In genomic region chr14:52014271-52014760, GRCm38 (mm10) we compare ENCODE assay signal across 8 mouse cellular contexts. TPM values are rescaled to one million over a fixed set of nuclear protein-coding genes. Genes with fewer than 3 reads are reported as not detected.
A peak's percentile ranks its signal among the peaks of the same experiment; 100 is the strongest.
DNase-seq lines count a peak whose midpoint lies in the region; ATAC-seq and TF ChIP-seq lines count a peak whose summit lies in the region.

No protein-coding gene starts in this region.

- DNase-seq in layer of hippocampus, adult 2 months (ENCODE audit: low spot score in 2 of 2): no peak
- DNase-seq in layer of hippocampus, adult 11-12 months (ENCODE audit: low spot score): no peak
- DNase-seq in induced T-regulatory cell, adult 2 months (ENCODE audit: low read depth): peak; percentile 56
- peak; percentile 38 for DNase-seq in neural tube, embryonic 10.5 days (ENCODE audit: extremely low spot score, low spot score)
- no peak for DNase-seq in adrenal gland, postnatal 36 days

- H3K36me3 ChIP-seq in embryonic facial prominence, embryonic 15.5 days: no peaks in the 10 kb centered on the region

- 0 out of 2 replicates have a peak, but pooled peaks have one; percentile 16 for ATAC-seq in embryonic facial prominence, embryonic 15.5 days (ENCODE audit: insufficient number of reproducible peaks, low FRiP score, low TSS enrichment, low read depth)
- no peak for ATAC-seq in granulocyte monocyte progenitor cell, adult 5-6 weeks (replicated peaks; ENCODE audit: poor library complexity, severe bottlenecking)
- no peak for ATAC-seq in erythroid progenitor cell, adult 5-6 weeks (replicated peaks; ENCODE audit: low FRiP score, poor library complexity, severe bottlenecking)

- 0% methylated on average over 11 of the region's 80 CpGs for WGBS in embryonic facial prominence, embryonic 15.5 days

- H3K27ac ChIP-seq in layer of hippocampus, adult 2 months: peak overlapping the region; percentile 92
- H3K27ac ChIP-seq in embryonic facial prominence, embryonic 15.5 days (replicated peaks): peak overlapping the region; percentile 91

- TF ChIP-seq CTCF in layer of hippocampus, adult 2 months (conservative IDR thresholded peaks at IDR 0.05): no peak

- peaks cover 54% of the 10 kb centered on the region for H3K4me1 ChIP-seq in embryonic facial prominence, embryonic 15.5 days

- H3K9me3 ChIP-seq in embryonic facial prominence, embryonic 15.5 days (replicated peaks): no peaks in the 10 kb centered on the region

- peak overlapping the region; percentile 61 for H3K4me2 ChIP-seq in embryonic facial prominence, embryonic 15.5 days (replicated peaks)

- H3K27me3 ChIP-seq in embryonic facial prominence, embryonic 15.5 days: no peaks in the 10 kb centered on the region

- H3K4me3 ChIP-seq in layer of hippocampus, adult 2 months: peak overlapping the region; percentile 69
- peak overlapping the region; percentile 67 for H3K4me3 ChIP-seq in embryonic facial prominence, embryonic 15.5 days (replicated peaks)

- peak overlapping the region; percentile 53 for H3K9ac ChIP-seq in embryonic facial prominence, embryonic 15.5 days

RNA-seq across cellular contexts. Expression of gene Tmem253, which starts 1.1 kb away (rescaled TPM):
- 1 to 10 TPM in 1 of 2 experiments, under 1 TPM in 1; 0.34 to 1.4 TPM for total RNA-seq in layer of hippocampus, adult 2 months (2021)
- polyA plus RNA-seq in embryonic facial prominence, embryonic 15.5 days (2015; fragmentation: Nextera tagmentation; extraction: Ambion mirVana): 0.53 and 0.60 TPM in 2 replicates
- not detected in 2 replicates for total RNA-seq in granulocyte monocyte progenitor cell, adult 5-6 weeks (2014; fragmentation: Nextera tagmentation)
- not detected in 2 replicates for total RNA-seq in granulocyte monocyte progenitor cell, adult 5-6 weeks (2017)
- 1 to 10 TPM; 1.7 to 2.5 TPM for total RNA-seq in adrenal gland, postnatal 36 days (2021)
- total RNA-seq in erythroid progenitor cell, adult 5-6 weeks (2015; ENCODE audit: low replicate concordance): 6.5 TPM in 1 of 2 replicates, not detected in the other
- total RNA-seq in erythroid progenitor cell, adult 5-6 weeks (2017; ENCODE audit: low replicate concordance): 0.15 TPM in 1 of 2 replicates, not detected in the other

RNA-seq across cellular contexts. Expression of gene Zfp219, which starts 6.2 kb away (rescaled TPM):
- total RNA-seq in layer of hippocampus, adult 2 months (2021): 10 to 100 TPM; 46.5 to 46.8 TPM
- polyA plus RNA-seq in embryonic facial prominence, embryonic 15.5 days (2015; fragmentation: Nextera tagmentation; extraction: Ambion mirVana): 33.7 and 33.8 TPM in 2 replicates
- total RNA-seq in granulocyte monocyte progenitor cell, adult 5-6 weeks (2014; fragmentation: Nextera tagmentation): 11.3 and 20.1 TPM in 2 replicates
- 13.6 and 17.0 TPM in 2 replicates for total RNA-seq in granulocyte monocyte progenitor cell, adult 5-6 weeks (2017)
- 10 to 100 TPM; 51.9 to 62.1 TPM for total RNA-seq in adrenal gland, postnatal 36 days (2021)
- total RNA-seq in erythroid progenitor cell, adult 5-6 weeks (2015; ENCODE audit: low replicate concordance): 2.2 and 4.2 TPM in 2 replicates
- total RNA-seq in erythroid progenitor cell, adult 5-6 weeks (2017; ENCODE audit: low replicate concordance): 3.9 and 4.8 TPM in 2 replicates

RNA-seq across cellular contexts. Expression of gene Olfr221, which starts 27.9 kb away (rescaled TPM):
- not detected for total RNA-seq in layer of hippocampus, adult 2 months (2021)
- polyA plus RNA-seq in embryonic facial prominence, embryonic 15.5 days (2015; fragmentation: Nextera tagmentation; extraction: Ambion mirVana): 0.19 TPM in 1 of 2 replicates, not detected in the other
- not detected in 2 replicates for total RNA-seq in granulocyte monocyte progenitor cell, adult 5-6 weeks (2014; fragmentation: Nextera tagmentation)
- not detected in 2 replicates for total RNA-seq in granulocyte monocyte progenitor cell, adult 5-6 weeks (2017)
- total RNA-seq in adrenal gland, postnatal 36 days (2021): not detected
- not detected in 2 replicates for total RNA-seq in erythroid progenitor cell, adult 5-6 weeks (2015; ENCODE audit: low replicate concordance)
- not detected in 2 replicates for total RNA-seq in erythroid progenitor cell, adult 5-6 weeks (2017; ENCODE audit: low replicate concordance)

RNA-seq across cellular contexts. Expression of gene Arhgef40, which starts 29.8 kb away (rescaled TPM):
- total RNA-seq in layer of hippocampus, adult 2 months (2021): 10 to 100 TPM; 27.9 to 32.2 TPM
- polyA plus RNA-seq in embryonic facial prominence, embryonic 15.5 days (2015; fragmentation: Nextera tagmentation; extraction: Ambion mirVana): 144 and 150 TPM in 2 replicates
- 8.6 and 14.9 TPM in 2 replicates for total RNA-seq in granulocyte monocyte progenitor cell, adult 5-6 weeks (2014; fragmentation: Nextera tagmentation)
- total RNA-seq in granulocyte monocyte progenitor cell, adult 5-6 weeks (2017): 10.8 and 11.4 TPM in 2 replicates
- 10 to 100 TPM; 46.6 to 51.6 TPM for total RNA-seq in adrenal gland, postnatal 36 days (2021)
- 6.5 and 20.5 TPM in 2 replicates for total RNA-seq in erythroid progenitor cell, adult 5-6 weeks (2015; ENCODE audit: low replicate concordance)
- total RNA-seq in erythroid progenitor cell, adult 5-6 weeks (2017; ENCODE audit: low replicate concordance): 11.6 and 16.2 TPM in 2 replicates

Comparison
In these comparisons a context has a peak if more than half of its experiments do, and no peak if none do; other contexts are left out.
1. DNase-seq: peak in induced T-regulatory cell, adult 2 months (single experiment) and neural tube, embryonic 10.5 days (single experiment); none in layer of hippocampus, adult 2 months (0 of 2), layer of hippocampus, adult 11-12 months (single experiment) and adrenal gland, postnatal 36 days (0 of 2).